ENCODE assay signal across 9 mouse cellular contexts in the genomic region with DNA sequence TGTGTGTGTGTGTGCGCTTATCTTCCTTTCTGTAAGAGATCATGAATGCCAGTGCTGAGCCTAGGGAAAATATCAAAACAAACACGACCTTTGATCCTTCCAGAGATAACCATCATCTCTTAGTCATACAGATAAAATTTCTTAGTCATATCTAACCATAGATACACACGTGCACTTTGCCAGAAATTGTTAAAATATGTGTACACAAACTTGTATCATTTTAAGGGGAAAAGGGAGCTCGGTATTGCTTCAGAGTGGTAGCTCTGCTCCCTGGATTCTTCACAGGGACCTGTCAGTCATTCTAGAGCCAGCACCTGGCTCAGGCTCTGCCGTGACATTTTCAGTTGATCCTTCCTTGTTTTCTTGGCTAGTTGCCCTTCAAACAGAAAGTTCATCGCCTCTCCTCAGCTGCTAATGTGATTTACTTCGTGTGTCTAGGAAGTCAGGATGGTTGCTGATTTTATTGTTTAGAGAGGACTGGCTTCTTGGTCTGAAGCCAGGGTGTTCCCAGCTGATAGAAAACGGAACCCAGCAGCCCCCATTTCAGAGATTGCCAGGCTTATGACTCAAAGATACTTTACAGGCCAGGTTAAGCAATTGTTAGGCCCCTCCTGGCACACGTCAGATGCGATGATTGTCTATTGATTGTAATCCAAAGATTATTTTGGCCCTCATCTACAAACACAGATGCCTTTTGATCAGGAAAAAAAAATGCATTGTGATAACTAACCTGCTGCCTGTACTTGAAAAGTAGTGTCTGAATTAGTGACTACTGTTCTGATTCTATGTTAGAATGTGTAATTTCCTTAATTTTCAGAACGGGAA. TPM values are rescaled to one million over a fixed set of nuclear protein-coding genes. Genes with fewer than 3 reads are reported as not detected.
DNase-seq lines count a peak whose midpoint lies in the region; ATAC-seq and TF ChIP-seq lines count a peak whose summit lies in the region.
"Had no signal": no experiment of that assay in that cellular context is flagged by ENCODE, and none has a peak within 500 bp of the region (broad histone marks: within the 10 kb centered on the region; RNA-seq: fewer than 3 reads in every experiment).

No protein-coding gene starts in this region.

- no peaks in the 10 kb centered on the region for H3K79me2 ChIP-seq in MEL (ENCODE audit: control insufficient read depth, insufficient read depth, low read length, poor library complexity)

- intact Hi-C loops in left cerebral cortex, postnatal 10 days (cut with DNase I) = no loop called here
- intact Hi-C loops in left cerebral cortex, postnatal 25 days (cut with DNase I) = no loop called here

- H3K4me3 ChIP-seq in MEL (ENCODE audit: control insufficient read depth in 1 of 2, insufficient read depth in 1 of 2, low read depth in 2 of 2, low read length in 2 of 2) = no peak overlapping the region
- no peak overlapping the region for H3K4me3 ChIP-seq in forebrain, embryonic 16.5 days (replicated peaks; ENCODE audit: low read length)
- no peak overlapping the region for H3K4me3 ChIP-seq in lung, embryonic 14.5 days (ENCODE audit: low read depth, low read length)
- H3K4me3 ChIP-seq: embryonic facial prominence, embryonic 15.5 days had no signal

- TF ChIP-seq RAD21 in MEL (IDR thresholded peaks at IDR 0.05; ENCODE audit: low read depth, low read length) = no peak

- no peak for TF ChIP-seq CTCF in MEL (IDR thresholded peaks at IDR 0.05 in 2 of 3, conservative IDR thresholded peaks at IDR 0.05 in 1 of 3; ENCODE audit: control insufficient read depth in 1 of 3, insufficient read depth in 1 of 3, low read depth in 2 of 3, low read length in 3 of 3, poor library complexity in 1 of 3, severe bottlenecking in 1 of 3)
- TF ChIP-seq CTCF in lung, embryonic 14.5 days (IDR thresholded peaks at IDR 0.05; ENCODE audit: low read depth) = no peak

- no peak for ATAC-seq in cerebellum, adult (ENCODE audit: insufficient number of reproducible peaks, low FRiP score, low TSS enrichment)
- peak; percentile 37; the same call in 1 of the 2 replicates for ATAC-seq in forebrain, embryonic 16.5 days
- ATAC-seq in lung, embryonic 14.5 days (ENCODE audit: insufficient read depth) = peak; percentile 62; the same call in 1 of the 2 replicates

- 40% methylated on average over 11 of the region's 11 CpGs for WGBS in forebrain, embryonic 16.5 days
- 15% methylated on average over 11 of the region's 11 CpGs for whole genome bisulfite sequencing in lung, embryonic 14.5 days

- H3K27ac ChIP-seq in MEL (ENCODE audit: control insufficient read depth, low read depth, low read length) = no peak overlapping the region
- H3K27ac ChIP-seq in forebrain, embryonic 16.5 days (ENCODE audit: low read length) = peak overlapping the region; percentile 8; the same call in 1 of the 2 replicates
- peak overlapping the region; percentile 32; the same call in 1 of the 2 replicates for H3K27ac ChIP-seq in lung, embryonic 14.5 days (ENCODE audit: low read depth)
- H3K27ac ChIP-seq: embryonic facial prominence, embryonic 15.5 days had no signal

- TF ChIP-seq EP300 in MEL (IDR thresholded peaks at IDR 0.05; ENCODE audit: low read depth in 1 of 2, low read length in 2 of 2) = no peak

- no peaks in the 10 kb centered on the region; a peak in 1 of 4 replicates for H3K36me3 ChIP-seq in MEL (ENCODE audit: control insufficient read depth in 1 of 2, insufficient read depth in 2 of 2, low read length in 2 of 2)
- H3K36me3 ChIP-seq in forebrain, embryonic 16.5 days (ENCODE audit: control insufficient read depth, insufficient read depth) = no peaks in the 10 kb centered on the region
- H3K36me3 ChIP-seq in lung, embryonic 14.5 days (ENCODE audit: insufficient read depth) = no peaks in the 10 kb centered on the region
- H3K36me3 ChIP-seq: embryonic facial prominence, embryonic 15.5 days had no signal

- H3K4me1 ChIP-seq in MEL (ENCODE audit: control insufficient read depth in 1 of 2, insufficient read depth in 2 of 2, low read length in 2 of 2) = no peaks in the 10 kb centered on the region; a peak in 1 of 4 replicates
- peaks cover 49% of the 10 kb centered on the region for H3K4me1 ChIP-seq in forebrain, embryonic 16.5 days (replicated peaks; ENCODE audit: control insufficient read depth, insufficient read depth, low read length)
- peaks cover 42% of the 10 kb centered on the region for H3K4me1 ChIP-seq in lung, embryonic 14.5 days (ENCODE audit: insufficient read depth)

- peaks cover 2 to 3% of the 10 kb centered on the region in 2 experiments; a peak in 3 of 4 replicates for H3K27me3 ChIP-seq in MEL (ENCODE audit: control insufficient read depth in 1 of 2, insufficient read depth in 2 of 2, low read length in 2 of 2)
- H3K27me3 ChIP-seq in forebrain, embryonic 16.5 days (replicated peaks; ENCODE audit: control insufficient read depth, insufficient read depth, low read length) = no peaks in the 10 kb centered on the region
- H3K27me3 ChIP-seq in lung, embryonic 14.5 days (ENCODE audit: insufficient read depth, low read length) = no peaks in the 10 kb centered on the region
- H3K27me3 ChIP-seq: embryonic facial prominence, embryonic 15.5 days had no signal

- TF ChIP-seq POLR2A in MEL (IDR thresholded peaks at IDR 0.05; ENCODE audit: control insufficient read depth in 1 of 2, insufficient read depth in 1 of 2, low read depth in 1 of 2, low read length in 2 of 2, poor library complexity in 1 of 2) = no peak

- DNase-seq in cerebellum, adult 11-12 months = peak; percentile 42
- DNase-seq in MEL (ENCODE audit: low read depth, low spot score) = peak; percentile 20
- DNase-seq in heart, postnatal 4 days = peak; percentile 52
- DNase-seq in lung, embryonic 14.5 days = peak; percentile 82
- DNase-seq in left cerebral cortex, postnatal 10 days (ENCODE audit: extremely low spot score in 1 of 2, low spot score in 2 of 2) = no peak
- DNase-seq in left cerebral cortex, postnatal 25 days (ENCODE audit: low spot score in 2 of 2) = no peak

- no peak overlapping the region for H3K9ac ChIP-seq in MEL (ENCODE audit: control insufficient read depth, low read depth, low read length, poor library complexity, severe bottlenecking)
- no peak overlapping the region for H3K9ac ChIP-seq in forebrain, embryonic 16.5 days (replicated peaks; ENCODE audit: low read depth, low read length)
- 0 out of 2 replicates have a peak overlapping the region, but pooled peaks have one; percentile 17 for H3K9ac ChIP-seq in lung, embryonic 14.5 days
- H3K9ac ChIP-seq: embryonic facial prominence, embryonic 15.5 days had no signal

- no peak overlapping the region for H3K4me2 ChIP-seq in forebrain, embryonic 16.5 days (ENCODE audit: low read length)
- H3K4me2 ChIP-seq in lung, embryonic 14.5 days = no peak overlapping the region; the same call in 1 of the 2 replicates
- H3K4me2 ChIP-seq: embryonic facial prominence, embryonic 15.5 days had no signal

- no peaks in the 10 kb centered on the region for H3K9me3 ChIP-seq in MEL (replicated peaks; ENCODE audit: insufficient read depth, low read length)
- no peaks in the 10 kb centered on the region for H3K9me3 ChIP-seq in forebrain, embryonic 16.5 days (ENCODE audit: control insufficient read depth, low read length)
- no peaks in the 10 kb centered on the region for H3K9me3 ChIP-seq in lung, embryonic 14.5 days (ENCODE audit: low read depth, low read length)
- H3K9me3 ChIP-seq: embryonic facial prominence, embryonic 15.5 days had no signal

TF ChIP-seq in MEL, 35 proteins besides CTCF, POLR2A, EP300 and RAD21:
- TF ChIP-seq TCF12 (IDR thresholded peaks at IDR 0.05; ENCODE audit: low read depth, low read length) (no peak), CHD1 (IDR thresholded peaks at IDR 0.05; ENCODE audit: low read depth, low read length) (no peak), TAL1 (IDR thresholded peaks at IDR 0.05; ENCODE audit: low read length) (no peak), ZKSCAN1 (IDR thresholded peaks at IDR 0.05; ENCODE audit: low read depth, low read length) (no peak), MEF2A (IDR thresholded peaks at IDR 0.05; ENCODE audit: extremely low read depth, insufficient replicate concordance, low read depth, low read length, poor library complexity, severe bottlenecking) (no peak), TBP (IDR thresholded peaks at IDR 0.05; ENCODE audit: low read depth, low read length) (no peak), ETS1 (IDR thresholded peaks at IDR 0.05; ENCODE audit: low read depth, low read length) (no peak), ZMIZ1 (IDR thresholded peaks at IDR 0.05; ENCODE audit: low read depth, low read length) (no peak), ZNF384 (IDR thresholded peaks at IDR 0.05; ENCODE audit: low read depth, low read length) (no peak), MAZ (IDR thresholded peaks at IDR 0.05; ENCODE audit: low read depth, low read length) (no peak), USF1 (IDR thresholded peaks at IDR 0.05; ENCODE audit: low read depth, low read length) (no peak), KAT2A (conservative IDR thresholded peaks at IDR 0.05; ENCODE audit: low read depth, low read length) (no peak), GATA1 (IDR thresholded peaks at IDR 0.05; ENCODE audit: low read depth, low read length) (no peak), NELFE (IDR thresholded peaks at IDR 0.05; ENCODE audit: low read depth, low read length) (no peak), E2F4 (IDR thresholded peaks at IDR 0.05; ENCODE audit: borderline replicate concordance, low read depth, low read length) (no peak)

RNA-seq across cellular contexts. Expression of gene Bach2, which starts 49.6 kb away (rescaled TPM):
- total RNA-seq in MEL (2012; rRNA removed) = not detected in 2 replicates
- under 1 TPM in 1 of 2 experiments, not detected in 1; 0.04 TPM for polyA plus RNA-seq in MEL (2012; ENCODE audit: insufficient read depth in 1 of 2, insufficient read length in 2 of 2, low read depth in 1 of 2, low replicate concordance in 2 of 2, missing spikeins in 1 of 2)
- polyA plus RNA-seq in forebrain, embryonic 16.5 days (2015; fragmentation: Nextera tagmentation; extraction: Ambion mirVana) = 32.7 and 33.3 TPM in 2 replicates
- 10 to 100 TPM; 23.9 to 24.5 TPM for total RNA-seq in heart, postnatal 4 days (2021)
- 12.8 and 16.1 TPM in 2 replicates for polyA plus RNA-seq in lung, embryonic 14.5 days (2014; fragmentation: Nextera tagmentation; extraction: Ambion mirVana)
- 10 to 100 TPM; 21.4 to 29.7 TPM for total RNA-seq in left cerebral cortex, postnatal 10 days (2021)
- 10 to 100 TPM; 10.4 to 14.4 TPM for total RNA-seq in left cerebral cortex, postnatal 25 days (2021)

Comparison
In these comparisons a context has a peak if more than half of its experiments do, and no peak if none do; other contexts are left out.
1. DNase-seq: peak in cerebellum, adult 11-12 months (single experiment), MEL (single experiment), heart, postnatal 4 days (single experiment) and lung, embryonic 14.5 days (single experiment); none in left cerebral cortex, postnatal 10 days (0 of 2) and left cerebral cortex, postnatal 25 days (0 of 2).
2. RNA of gene Bach2, which starts 49.6 kb away (total RNA-seq): 21.4 to 29.7 TPM in left cerebral cortex, postnatal 10 days, 23.9 to 24.5 TPM in heart, postnatal 4 days and 10.4 to 14.4 TPM in left cerebral cortex, postnatal 25 days; not detected in MEL; every median in the first group is over 10 times any median in the second.